Mouse (Mus musculus): ENCODE measurements around the gene Nacc2.

DNA sequence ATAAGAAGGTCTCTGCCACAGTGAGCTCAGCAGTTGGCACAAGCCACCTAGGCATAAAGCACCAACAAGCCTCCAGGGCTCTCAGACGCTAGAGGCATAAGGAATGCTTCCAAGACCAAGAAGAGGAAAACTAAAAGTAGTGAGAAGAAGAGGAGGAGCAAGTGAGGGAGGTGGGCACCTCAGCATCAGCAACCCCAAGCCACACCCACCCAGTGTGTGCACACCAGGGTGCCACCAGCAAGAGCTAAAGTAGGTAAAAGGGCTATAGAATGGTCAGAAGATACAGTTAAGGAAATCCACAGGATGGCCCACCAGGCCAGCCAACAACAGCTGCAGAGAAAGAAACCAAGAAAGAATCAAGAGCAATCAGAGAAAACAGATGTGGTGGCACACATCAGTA, 111.6 kb downstream of the Nacc2 start:
- TF ChIP-seq CTCF (IDR thresholded peaks at IDR 0.05; ENCODE audit: low read depth, low read length), result no peak
- no peak for TF ChIP-seq POLR2A (IDR thresholded peaks at IDR 0.05; ENCODE audit: extremely low read depth, insufficient read depth, low read length)
